Mouse (Mus musculus) midbrain, embryonic 16.5 days (tissue): ENCODE data around the gene Sox6. TPM values are rescaled to one million over a fixed set of nuclear protein-coding genes. Genes with fewer than 3 reads are reported as not detected.

Source experiments
- ATAC-seq: fragments of 200-750 bp; cut with Nextera tagmentation; 2 replicates; pipeline ENCODE4 v1.8.0; 2017; ENCODE audit warnings: moderate TSS enrichment
- H3K27ac ChIP-seq: fragments of 300-500 bp; sonication (generic); 2 replicates; pipeline ENCODE4 v1.5.1; 2014; ENCODE audit warnings: mild to moderate bottlenecking, low read length, mixed read lengths
- H3K27me3 ChIP-seq: fragments of 300-500 bp; sonication (generic); 2 replicates; pipeline ENCODE4 v1.6.1; 2014; ENCODE audit warnings: low read depth, low read length, mixed read lengths; ENCODE audit not compliant: control insufficient read depth, insufficient read depth
- H3K36me3 ChIP-seq: fragments of 300-500 bp; sonication (generic); 2 replicates; pipeline ENCODE4 v1.6.1; 2014; ENCODE audit warnings: mild to moderate bottlenecking, low read length, moderate library complexity, mixed read lengths; ENCODE audit not compliant: control insufficient read depth, insufficient read depth
- H3K4me1 ChIP-seq: fragments of 300-500 bp; sonication (generic); 2 replicates; pipeline ENCODE4 v1.6.1; 2014; ENCODE audit warnings: mild to moderate bottlenecking, low read length, mixed read lengths; ENCODE audit not compliant: control insufficient read depth, insufficient read depth
- H3K4me2 ChIP-seq: fragments of 300-500 bp; sonication (generic); 2 replicates; pipeline ENCODE4 v1.6.1; 2014; ENCODE audit warnings: mild to moderate bottlenecking, low read length, mixed read lengths
- H3K4me3 ChIP-seq: fragments of 300-500 bp; sonication (generic); 2 replicates; pipeline ENCODE4 v1.5.1; 2014; ENCODE audit warnings: low read depth, mild to moderate bottlenecking, low read length, moderate library complexity, mixed read lengths
- H3K9ac ChIP-seq: fragments of 300-500 bp; sonication (generic); 2 replicates; pipeline ENCODE4 v1.6.1; 2014; ENCODE audit warnings: low read depth, low read length, mixed read lengths
- H3K9me3 ChIP-seq: fragments of 300-500 bp; sonication (generic); replicated peaks from 2 replicates; pipeline ENCODE4 v1.6.1; 2014; ENCODE audit warnings: mild to moderate bottlenecking, low read length, mixed read lengths; ENCODE audit not compliant: control insufficient read depth, poor library complexity, severe bottlenecking
- WGBS: fragments of 180-500 bp; shearing (Covaris S2); extraction: QIAGEN DNeasy Blood & Tissue Kit; methylation state at CpG from one replicate; pipeline ENCODE4 v1.1.7; 2014; 5-methylcytosine and 5-hydroxymethylcytosine counted together
- polyA plus RNA-seq: library from polyadenylated mRNA; unstranded; fragments of >200 nt; fragmentation: Nextera tagmentation; extraction: Ambion mirVana; gene quantifications from 2 replicates; pipeline ENCODE4 v1.2.1, GENCODE M21; 2015

Gene Sox6
- polyA plus RNA-seq, 1 experiment from 2014 or later: 47.2 TPM

GRCm38 (mm10) chr7:116035504-116035903, 3.1 kb downstream of the Sox6 start:
- Histone ChIP-seq H3K4me3 (no peak overlapping the region), H3K27ac (no peak overlapping the region), H3K4me1 (peaks cover 42% of the 10 kb centered on the region), H3K27me3 (peaks cover 27% of the 10 kb centered on the region), H3K36me3 (no peaks in the 10 kb centered on the region), H3K4me2 (peak overlapping the region; percentile 5), H3K9me3 (no peaks in the 10 kb centered on the region), H3K9ac (no peak overlapping the region)
- 46% methylated on average over 4 of the region's 4 CpGs for WGBS
- ATAC-seq: no peak

GRCm38 (mm10) chr7:116034282-116034758, 4.3 kb downstream of the Sox6 start:
- peak overlapping the region; percentile 83 for H3K27ac ChIP-seq
- peak overlapping the region; percentile 67 for H3K9ac ChIP-seq
- H3K9me3 ChIP-seq: no peaks in the 10 kb centered on the region
- ATAC-seq: peak; percentile 39; the same call in 1 of the 2 replicates
- H3K4me1 ChIP-seq: peaks cover 36% of the 10 kb centered on the region
- WGBS: under 1% methylated on average over 25 of the region's 25 CpGs
- peaks cover 28% of the 10 kb centered on the region for H3K27me3 ChIP-seq
- H3K4me2 ChIP-seq: peak overlapping the region; percentile 96
- H3K4me3 ChIP-seq: peak overlapping the region; percentile 53
- H3K36me3 ChIP-seq: no peaks in the 10 kb centered on the region

GRCm38 (mm10) chr7:116033371-116034241, 5.0 kb downstream of the Sox6 start:
- Histone ChIP-seq H3K4me2 (peak overlapping the region; percentile 96), H3K9ac (peak overlapping the region; percentile 67), H3K4me3 (peak overlapping the region; percentile 53), H3K4me1 (peaks cover 32% of the 10 kb centered on the region), H3K27me3 (peaks cover 28% of the 10 kb centered on the region), H3K27ac (peak overlapping the region; percentile 83), H3K36me3 (no peaks in the 10 kb centered on the region), H3K9me3 (no peaks in the 10 kb centered on the region)
- peak; percentile 61 for ATAC-seq
- WGBS: under 1% methylated on average over 54 of the region's 54 CpGs

DNA sequence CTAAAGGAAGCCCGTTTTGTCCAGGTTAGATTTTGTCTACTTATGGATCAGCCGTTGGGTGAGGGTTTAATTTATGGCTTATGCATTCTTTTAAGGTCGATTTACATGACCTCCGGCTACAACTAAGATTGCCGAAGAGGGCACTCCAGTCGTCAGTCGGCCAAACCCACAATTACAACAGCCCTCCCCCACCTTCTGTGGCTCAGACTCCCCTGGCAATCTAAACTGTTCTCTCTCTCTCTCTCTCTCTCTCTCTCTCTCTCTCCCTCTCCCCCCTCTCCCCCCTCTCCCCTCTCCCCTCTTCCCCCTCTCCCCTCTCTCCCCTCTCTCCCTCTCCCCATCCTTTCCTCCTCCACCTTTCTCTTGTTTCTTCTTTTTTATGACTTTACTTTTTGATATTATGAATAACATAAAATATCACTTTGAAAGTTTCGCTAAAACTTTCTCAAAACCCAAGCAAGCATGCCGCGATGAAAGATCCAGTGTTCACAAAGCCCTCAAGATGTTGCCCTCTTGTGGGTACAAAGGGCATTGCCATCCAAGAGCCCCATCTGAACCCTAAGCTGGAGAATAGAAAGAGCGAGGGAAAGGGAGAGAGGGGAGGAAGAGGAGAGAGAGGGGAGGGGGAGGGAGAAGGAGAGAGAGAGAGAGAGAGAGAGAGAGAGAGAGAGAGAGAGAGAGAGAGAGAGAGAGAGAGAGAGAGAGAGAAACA, 5.8 kb downstream of the Sox6 start:
- H3K27me3 ChIP-seq: peaks cover 25% of the 10 kb centered on the region
- H3K9me3 ChIP-seq: no peaks in the 10 kb centered on the region
- ATAC-seq: no peak
- H3K36me3 ChIP-seq: no peaks in the 10 kb centered on the region
- WGBS: 2% methylated on average over 11 of the region's 11 CpGs
- peak overlapping the region; percentile 53 for H3K4me3 ChIP-seq
- peak overlapping the region; percentile 83 for H3K27ac ChIP-seq
- peaks cover 29% of the 10 kb centered on the region for H3K4me1 ChIP-seq
- H3K9ac ChIP-seq: peak overlapping the region; percentile 69
- peak overlapping the region; percentile 96 for H3K4me2 ChIP-seq

- peak overlapping the region; percentile 53 for H3K4me3 ChIP-seq
- no peaks in the 10 kb centered on the region for H3K9me3 ChIP-seq
- peaks cover 29% of the 10 kb centered on the region for H3K4me1 ChIP-seq
- WGBS: under 1% methylated on average over 65 of the region's 65 CpGs
- peak overlapping the region; percentile 69 for H3K9ac ChIP-seq
- H3K27ac ChIP-seq: peak overlapping the region; percentile 75
- H3K4me2 ChIP-seq: peak overlapping the region; percentile 96
- 0 out of 2 replicates have a peak, but pooled peaks have one; percentile 34 for ATAC-seq
- no peaks in the 10 kb centered on the region for H3K36me3 ChIP-seq
- H3K27me3 ChIP-seq: peaks cover 20% of the 10 kb centered on the region
Observed at GRCm38 (mm10) chr7:116031718-116032595, 6.6 kb downstream of the Sox6 start.

GRCm38 (mm10) chr7:116031388-116031717, 7.2 kb downstream of the Sox6 start:
- H3K4me1 ChIP-seq: peaks cover 29% of the 10 kb centered on the region
- WGBS: 1% methylated on average over 14 of the region's 14 CpGs

GRCm38 (mm10) chr7:116030597-116031387, 7.8 kb downstream of the Sox6 start:
- Histone ChIP-seq H3K4me3 (peak overlapping the region; percentile 53), H3K27ac (peak overlapping the region; percentile 75), H3K9ac (peak overlapping the region; percentile 69), H3K36me3 (no peaks in the 10 kb centered on the region), H3K27me3 (peaks cover 9% of the 10 kb centered on the region; the same call in 1 of the 2 replicates), H3K4me2 (peak overlapping the region; percentile 96), H3K9me3 (no peaks in the 10 kb centered on the region), H3K4me1 (peaks cover 29% of the 10 kb centered on the region)
- WGBS: 10% methylated on average over 26 of the region's 26 CpGs
- 0 out of 2 replicates have a peak, but pooled peaks have one; percentile 15 for ATAC-seq

More at GRCm38 (mm10) chr7:116031388-116031717, 7.2 kb downstream of the Sox6 start:
- Histone ChIP-seq H3K27ac (peak overlapping the region; percentile 75), H3K4me2 (peak overlapping the region; percentile 96), H3K36me3 (no peaks in the 10 kb centered on the region), H3K4me3 (peak overlapping the region; percentile 53), H3K27me3 (peaks cover 14% of the 10 kb centered on the region), H3K9ac (peak overlapping the region; percentile 69), H3K9me3 (no peaks in the 10 kb centered on the region)
- ATAC-seq: no peak

DNA sequence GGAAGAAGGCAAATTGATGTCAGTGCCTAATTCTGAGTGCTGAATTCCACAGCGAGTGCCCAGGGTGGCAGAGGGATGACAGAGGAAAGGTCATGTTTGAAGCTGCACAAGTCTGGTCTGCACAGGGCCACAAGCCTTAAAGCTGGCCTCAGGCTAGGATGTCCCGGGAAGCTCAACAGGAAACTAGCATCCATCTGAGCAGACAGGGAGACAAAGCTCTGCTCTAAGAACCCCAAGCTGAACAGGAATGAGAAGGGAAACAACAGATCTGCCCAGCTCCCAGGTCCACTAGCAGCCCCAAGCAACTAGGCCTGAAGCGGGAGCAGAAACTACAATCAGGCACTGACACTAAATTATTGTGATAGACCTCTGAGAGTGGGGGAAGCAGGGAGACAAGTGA, 8.6 kb downstream of the Sox6 start:
- H3K4me2 ChIP-seq: peak overlapping the region; percentile 96
- peaks cover 4% of the 10 kb centered on the region; the same call in 1 of the 2 replicates for H3K27me3 ChIP-seq
- peaks cover 29% of the 10 kb centered on the region for H3K4me1 ChIP-seq
- H3K9ac ChIP-seq: no peak overlapping the region; the same call in 1 of the 2 replicates
- H3K27ac ChIP-seq: peak overlapping the region; percentile 75
- no peak overlapping the region for H3K4me3 ChIP-seq
- WGBS: 42% methylated on average over 3 of the region's 3 CpGs
- no peak for ATAC-seq
- no peaks in the 10 kb centered on the region for H3K9me3 ChIP-seq
- H3K36me3 ChIP-seq: no peaks in the 10 kb centered on the region
